Mouse (Mus musculus) liver, adult 2 months (tissue): ENCODE measurements around the gene Snf8.

ENCODE experiments used
- CTCF ChIP-seq: fragments of 200-500 bp; IDR thresholded peaks from 2 replicates; pipeline ENCODE4 v1.5.1; 2011; ENCODE audit warnings: low read depth, low read length, control low read depth
- POLR2A ChIP-seq: fragments of 200-500 bp; IDR thresholded peaks from 2 replicates; pipeline ENCODE4 v1.6.1; 2011; ENCODE audit warnings: low read length, control low read depth; ENCODE audit not compliant: insufficient read depth; ENCODE audit errors: extremely low read depth

DNA sequence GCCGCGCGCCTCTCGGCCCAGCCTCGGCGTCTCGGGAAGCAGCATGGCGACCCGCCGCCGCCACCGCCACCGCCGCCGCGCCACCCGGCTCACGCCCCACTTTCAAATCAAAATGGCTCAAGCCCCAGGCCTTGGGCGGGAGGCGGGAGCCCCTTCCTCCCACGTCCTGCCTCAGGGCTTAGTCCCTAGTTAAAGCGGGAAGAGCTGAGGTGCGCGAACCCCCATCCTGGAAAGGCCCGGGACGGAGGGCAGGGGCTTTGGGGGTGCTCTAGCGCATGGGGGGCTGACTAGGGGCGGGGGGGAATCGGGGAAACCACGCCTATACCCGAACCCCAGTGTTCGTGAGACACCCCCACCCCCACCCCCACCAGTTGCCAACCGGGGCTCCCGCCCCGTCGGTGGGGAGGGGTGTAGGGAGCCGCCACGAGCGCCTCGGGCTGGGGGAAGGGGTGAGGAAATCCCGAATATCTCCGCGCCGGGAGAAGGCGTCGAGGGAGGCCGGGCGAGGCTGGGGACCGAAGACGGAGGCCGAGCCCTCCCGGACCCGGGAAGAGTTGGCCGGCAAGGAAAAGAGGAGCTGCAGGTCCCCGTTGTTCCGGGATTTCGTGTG lies 29.8 kb upstream of the Snf8 start:
- TF ChIP-seq CTCF (no peak), POLR2A (no peak)
